Mouse (Mus musculus): ENCODE measurements around the gene Ptprk.

Gene Ptprk

DNA sequence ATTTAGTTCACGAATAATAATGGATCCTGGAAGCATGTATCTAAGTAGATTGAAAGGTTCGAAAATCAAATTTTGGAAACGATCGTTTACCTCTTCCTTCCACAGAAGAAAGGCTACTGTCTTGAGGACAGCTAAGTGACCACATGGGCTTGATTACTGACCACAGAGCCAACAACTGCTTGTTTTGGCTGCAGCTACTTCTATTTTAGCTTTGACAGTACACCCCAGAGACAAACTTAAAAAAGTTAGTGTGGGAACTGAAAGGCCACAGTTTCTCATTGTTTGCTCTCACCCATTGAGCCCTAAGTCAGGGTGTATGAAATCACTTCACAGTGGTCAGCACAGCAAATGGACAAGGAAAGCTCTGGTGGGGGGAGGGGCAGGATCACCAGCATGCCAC lies 174.4 kb downstream of the Ptprk start:
- TF ChIP-seq NANOG (IDR thresholded peaks at IDR 0.05; ENCODE audit: borderline replicate concordance, low read length) (no peak), POU5F1 (IDR thresholded peaks at IDR 0.05; ENCODE audit: borderline replicate concordance, low read length) (no peak), CTCF (conservative IDR thresholded peaks at IDR 0.05; ENCODE audit: low read length) (no peak)
- Histone ChIP-seq H3K27me3 (ENCODE audit: insufficient read depth, low read length) (no peaks in the 10 kb centered on the region), H3K4me1 (replicated peaks; ENCODE audit: low read depth, low read length) (peaks cover 18% of the 10 kb centered on the region)

DNA sequence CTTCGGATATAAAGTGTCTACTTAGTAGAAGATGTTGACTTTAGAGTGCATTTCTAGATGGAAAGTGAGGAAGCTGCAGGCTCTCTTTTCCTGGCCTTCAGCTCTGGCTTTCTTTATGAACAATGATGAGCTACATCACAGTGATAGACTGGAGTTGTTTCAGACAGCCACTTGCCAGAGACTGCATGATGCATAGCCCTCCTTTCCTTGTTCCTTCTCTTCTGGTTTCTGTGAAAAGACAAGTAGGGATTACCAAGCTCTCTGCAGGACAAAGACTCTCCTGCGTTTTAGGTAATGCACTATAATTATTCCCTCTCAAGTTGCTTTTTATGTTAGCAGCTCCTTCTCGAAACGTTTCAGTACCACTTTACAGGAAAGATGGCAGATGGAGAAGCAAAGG lies 176.8 kb downstream of the Ptprk start:
- Histone ChIP-seq H3K9me3 (ENCODE audit: low read length) (no peaks in the 10 kb centered on the region), H3K4me1 (replicated peaks; ENCODE audit: low read depth, low read length) (0 out of 2 replicates have a peak, but pooled peaks cover 5% of the 10 kb centered on the region), H3K4me3 (replicated peaks; ENCODE audit: low read length) (no peak overlapping the region), H3K36me3 (ENCODE audit: insufficient read depth, low read length) (no peaks in the 10 kb centered on the region), H3K27me3 (ENCODE audit: insufficient read depth, low read length) (no peaks in the 10 kb centered on the region)
- TF ChIP-seq NANOG (IDR thresholded peaks at IDR 0.05; ENCODE audit: borderline replicate concordance, low read length) (no peak), CTCF (conservative IDR thresholded peaks at IDR 0.05; ENCODE audit: low read length) (no peak), POU5F1 (IDR thresholded peaks at IDR 0.05; ENCODE audit: borderline replicate concordance, low read length) (no peak)

More for the DNA sequence above, 174.4 kb downstream of the Ptprk start:
- H3K36me3 ChIP-seq (ENCODE audit: insufficient read depth, low read length), result no peaks in the 10 kb centered on the region
- H3K4me3 ChIP-seq (replicated peaks; ENCODE audit: low read length), result no peak overlapping the region
- no peaks in the 10 kb centered on the region for H3K9me3 ChIP-seq (ENCODE audit: low read length)

DNA sequence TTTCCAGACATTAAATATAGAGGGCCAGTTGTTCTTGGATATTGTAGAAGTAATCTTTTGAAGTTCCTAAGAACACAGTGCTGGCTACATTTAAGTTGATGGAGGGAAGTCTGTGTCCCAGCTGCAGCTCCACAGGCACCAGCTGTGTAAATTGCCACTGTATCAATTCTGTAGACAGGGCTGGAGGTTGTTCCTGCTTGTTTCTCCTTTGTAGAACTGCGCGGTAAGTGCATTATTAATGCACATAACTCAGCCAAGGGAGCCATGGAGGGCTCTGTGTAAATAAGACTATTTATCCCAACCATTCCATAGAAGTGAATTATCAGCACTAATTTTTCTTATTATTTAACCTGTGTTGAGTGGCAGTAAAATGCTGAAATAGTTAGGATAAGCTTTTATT lies 186.0 kb downstream of the Ptprk start:
- H3K4me1 ChIP-seq (replicated peaks; ENCODE audit: low read depth, low read length), result no peaks in the 10 kb centered on the region

DNA sequence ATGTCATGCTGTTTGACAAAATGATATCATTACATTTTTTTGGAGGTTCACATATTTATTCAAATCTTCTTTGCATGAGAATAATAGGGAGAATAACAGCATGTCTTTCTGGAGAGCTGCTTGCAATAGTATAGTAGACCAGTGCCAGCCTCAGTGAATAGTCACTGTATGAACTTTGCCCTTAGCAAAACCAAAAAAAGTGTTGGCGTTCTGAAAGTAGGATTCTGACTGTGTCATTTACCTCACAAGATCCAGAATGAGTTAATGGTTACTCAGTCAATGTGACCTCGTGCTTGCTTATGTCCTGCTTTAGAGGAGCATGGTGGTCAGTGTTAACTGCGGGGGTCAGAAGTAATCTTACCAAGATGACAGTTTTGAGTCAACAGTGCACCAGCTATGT lies 187.5 kb downstream of the Ptprk start:
- Histone ChIP-seq H3K4me3 (replicated peaks; ENCODE audit: low read length) (no peak overlapping the region), H3K4me1 (replicated peaks; ENCODE audit: low read depth, low read length) (no peaks in the 10 kb centered on the region), H3K27me3 (ENCODE audit: insufficient read depth, low read length) (no peaks in the 10 kb centered on the region), H3K36me3 (ENCODE audit: insufficient read depth, low read length) (peaks cover 9% of the 10 kb centered on the region), H3K9me3 (ENCODE audit: low read length) (no peaks in the 10 kb centered on the region)
- TF ChIP-seq POU5F1 (IDR thresholded peaks at IDR 0.05; ENCODE audit: borderline replicate concordance, low read length) (no peak), CTCF (conservative IDR thresholded peaks at IDR 0.05; ENCODE audit: low read length) (no peak)

More for the DNA sequence above, 186.0 kb downstream of the Ptprk start:
- H3K27me3 ChIP-seq (ENCODE audit: insufficient read depth, low read length), result no peaks in the 10 kb centered on the region
- H3K9me3 ChIP-seq (ENCODE audit: low read length), result no peaks in the 10 kb centered on the region
- no peak for TF ChIP-seq CTCF (conservative IDR thresholded peaks at IDR 0.05; ENCODE audit: low read length)
- TF ChIP-seq NANOG (IDR thresholded peaks at IDR 0.05; ENCODE audit: borderline replicate concordance, low read length), result no peak
- no peak for TF ChIP-seq POU5F1 (IDR thresholded peaks at IDR 0.05; ENCODE audit: borderline replicate concordance, low read length)
- H3K4me3 ChIP-seq (replicated peaks; ENCODE audit: low read length), result no peak overlapping the region
- 0 out of 2 replicates have a peak, but pooled peaks cover 1% of the 10 kb centered on the region for H3K36me3 ChIP-seq (ENCODE audit: insufficient read depth, low read length)

DNA sequence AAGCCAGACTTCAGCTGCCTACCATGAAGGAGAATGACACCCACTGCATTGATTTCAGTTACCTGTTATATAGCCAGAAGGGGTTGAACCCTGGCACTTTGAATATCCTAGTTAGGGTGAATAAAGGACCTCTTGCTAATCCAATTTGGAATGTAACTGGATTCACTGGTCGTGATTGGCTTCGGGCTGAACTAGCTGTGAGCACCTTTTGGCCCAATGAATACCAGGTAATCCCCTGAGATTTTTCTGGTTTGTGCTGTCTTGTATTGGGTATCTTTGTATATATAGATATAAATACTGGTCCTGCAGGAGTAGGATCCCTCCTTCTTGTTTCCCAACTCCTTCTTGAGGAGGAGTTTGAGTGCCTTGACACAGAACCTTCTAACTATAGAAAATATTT lies 188.9 kb downstream of the Ptprk start:
- H3K9me3 ChIP-seq (ENCODE audit: low read length), result no peaks in the 10 kb centered on the region
- H3K36me3 ChIP-seq (ENCODE audit: insufficient read depth, low read length), result peaks cover 9% of the 10 kb centered on the region
- H3K4me3 ChIP-seq (replicated peaks; ENCODE audit: low read length), result no peak overlapping the region
- no peaks in the 10 kb centered on the region for H3K4me1 ChIP-seq (replicated peaks; ENCODE audit: low read depth, low read length)
- TF ChIP-seq POU5F1 (IDR thresholded peaks at IDR 0.05; ENCODE audit: borderline replicate concordance, low read length) (no peak), CTCF (conservative IDR thresholded peaks at IDR 0.05; ENCODE audit: low read length) (no peak), NANOG (IDR thresholded peaks at IDR 0.05; ENCODE audit: borderline replicate concordance, low read length) (no peak)
- no peaks in the 10 kb centered on the region for H3K27me3 ChIP-seq (ENCODE audit: insufficient read depth, low read length)

DNA sequence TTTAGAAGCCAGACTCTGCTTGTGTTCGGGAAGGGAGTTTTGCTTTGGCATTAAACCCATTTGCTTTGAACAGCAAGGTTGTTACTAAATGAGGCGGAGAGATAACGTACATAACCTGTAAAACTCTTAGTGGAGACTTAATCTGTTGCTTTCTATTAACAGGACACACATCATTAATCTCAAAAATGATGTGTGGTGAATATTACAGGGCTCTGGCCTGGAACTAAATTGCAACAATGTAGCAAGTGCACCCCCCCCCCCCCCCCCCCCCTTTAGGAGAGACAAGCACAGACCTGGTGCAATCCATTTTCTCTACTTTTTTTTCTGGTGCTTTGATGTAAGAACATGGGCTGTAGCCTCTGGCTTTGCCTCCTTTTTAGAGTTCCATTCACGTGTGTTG lies 195.7 kb downstream of the Ptprk start:
- no peaks in the 10 kb centered on the region for H3K9me3 ChIP-seq (ENCODE audit: low read length)

DNA sequence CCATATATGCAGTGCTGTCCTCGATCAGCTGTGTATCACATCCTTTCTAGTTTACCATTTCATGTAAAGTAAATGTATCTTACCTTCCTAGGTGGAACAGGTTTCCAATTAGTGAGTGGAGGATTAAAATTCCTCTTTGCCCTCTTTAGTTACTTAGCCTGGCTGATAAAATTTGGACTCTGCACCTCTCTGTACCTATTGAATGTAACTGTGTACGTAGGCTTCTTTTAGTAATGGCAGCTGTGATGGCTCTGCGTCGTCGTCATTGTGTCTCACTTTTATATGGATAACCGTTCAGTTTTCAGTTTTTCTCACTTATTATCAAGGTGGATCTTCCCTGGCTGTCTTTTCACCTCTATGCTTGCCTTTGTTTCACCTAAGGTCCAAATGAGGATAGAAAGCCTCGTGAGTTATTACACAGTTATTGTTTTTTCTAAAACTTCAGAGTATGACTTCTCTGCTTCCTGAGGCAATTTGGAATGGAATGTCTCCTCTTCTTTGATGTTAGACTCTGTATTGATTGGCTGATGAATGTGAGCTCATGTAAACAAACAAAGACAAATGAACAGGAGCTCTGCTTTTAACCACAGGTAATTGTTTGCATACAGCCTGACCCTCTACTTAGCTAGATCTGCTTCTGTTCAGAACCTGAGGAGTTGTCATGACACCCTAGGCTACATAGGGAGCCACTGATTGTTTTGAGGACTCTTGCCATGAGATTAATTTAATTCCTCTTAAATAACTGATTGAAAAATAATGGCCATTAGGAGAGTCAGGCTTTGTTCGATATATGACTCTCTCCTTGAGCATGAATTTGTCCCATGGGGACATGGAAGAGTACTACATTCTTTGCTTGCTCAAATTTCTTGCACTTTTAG lies 197.3 kb downstream of the Ptprk start:
- no peaks in the 10 kb centered on the region for H3K36me3 ChIP-seq (ENCODE audit: insufficient read depth, low read length)
- no peaks in the 10 kb centered on the region for H3K27me3 ChIP-seq (ENCODE audit: insufficient read depth, low read length)
- H3K4me3 ChIP-seq (replicated peaks; ENCODE audit: low read length), result no peak overlapping the region
- TF ChIP-seq NANOG (IDR thresholded peaks at IDR 0.05; ENCODE audit: borderline replicate concordance, low read length), result no peak
- TF ChIP-seq POU5F1 (IDR thresholded peaks at IDR 0.05; ENCODE audit: borderline replicate concordance, low read length), result no peak
- no peak for TF ChIP-seq CTCF (conservative IDR thresholded peaks at IDR 0.05; ENCODE audit: low read length)
- H3K9me3 ChIP-seq (ENCODE audit: low read length), result no peaks in the 10 kb centered on the region
- no peaks in the 10 kb centered on the region for H3K4me1 ChIP-seq (replicated peaks; ENCODE audit: low read depth, low read length)

More for the DNA sequence above, 195.7 kb downstream of the Ptprk start:
- TF ChIP-seq POU5F1 (IDR thresholded peaks at IDR 0.05; ENCODE audit: borderline replicate concordance, low read length) (no peak), CTCF (conservative IDR thresholded peaks at IDR 0.05; ENCODE audit: low read length) (no peak), NANOG (IDR thresholded peaks at IDR 0.05; ENCODE audit: borderline replicate concordance, low read length) (no peak)
- no peaks in the 10 kb centered on the region for H3K27me3 ChIP-seq (ENCODE audit: insufficient read depth, low read length)
- H3K4me1 ChIP-seq (replicated peaks; ENCODE audit: low read depth, low read length), result no peaks in the 10 kb centered on the region
- H3K4me3 ChIP-seq (replicated peaks; ENCODE audit: low read length), result no peak overlapping the region
- peaks cover 9% of the 10 kb centered on the region for H3K36me3 ChIP-seq (ENCODE audit: insufficient read depth, low read length)

DNA sequence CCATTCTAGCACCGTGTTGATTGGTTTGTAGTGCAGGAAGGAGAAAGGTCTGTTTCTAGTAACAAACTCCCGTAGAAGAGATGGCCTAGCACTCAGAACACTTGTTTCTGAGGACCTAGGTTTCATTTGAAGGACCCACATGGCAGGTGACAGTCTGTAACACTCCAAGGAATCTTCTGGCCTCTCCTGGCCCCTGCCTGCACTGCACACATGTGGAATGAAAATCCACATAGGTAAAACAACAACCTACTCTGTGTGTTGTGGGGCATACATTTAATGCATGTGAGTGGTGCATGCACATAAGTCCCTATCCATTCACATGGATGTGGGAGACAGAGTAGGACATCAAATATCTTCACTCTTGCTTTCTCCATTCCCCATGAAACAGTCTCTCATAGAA lies 204.1 kb downstream of the Ptprk start:
- no peak for TF ChIP-seq NANOG (IDR thresholded peaks at IDR 0.05; ENCODE audit: borderline replicate concordance, low read length)
- TF ChIP-seq POU5F1 (IDR thresholded peaks at IDR 0.05; ENCODE audit: borderline replicate concordance, low read length), result no peak
- no peak for TF ChIP-seq CTCF (conservative IDR thresholded peaks at IDR 0.05; ENCODE audit: low read length)
- H3K4me3 ChIP-seq (replicated peaks; ENCODE audit: low read length), result no peak overlapping the region
- no peaks in the 10 kb centered on the region for H3K36me3 ChIP-seq (ENCODE audit: insufficient read depth, low read length)
- H3K27me3 ChIP-seq (ENCODE audit: insufficient read depth, low read length), result no peaks in the 10 kb centered on the region
- no peaks in the 10 kb centered on the region for H3K4me1 ChIP-seq (replicated peaks; ENCODE audit: low read depth, low read length)
- H3K9me3 ChIP-seq (ENCODE audit: low read length), result no peaks in the 10 kb centered on the region

Measured in E14TG2a.4 (cell line).